Mouse (Mus musculus): ENCODE data around the gene Hap1.
"Not testable (repeated sequence)": the region's sequence is repeated elsewhere in the genome, so short reads cannot be mapped to it uniquely, and the experiment has no call there.

The Hap1 gene

DNA sequence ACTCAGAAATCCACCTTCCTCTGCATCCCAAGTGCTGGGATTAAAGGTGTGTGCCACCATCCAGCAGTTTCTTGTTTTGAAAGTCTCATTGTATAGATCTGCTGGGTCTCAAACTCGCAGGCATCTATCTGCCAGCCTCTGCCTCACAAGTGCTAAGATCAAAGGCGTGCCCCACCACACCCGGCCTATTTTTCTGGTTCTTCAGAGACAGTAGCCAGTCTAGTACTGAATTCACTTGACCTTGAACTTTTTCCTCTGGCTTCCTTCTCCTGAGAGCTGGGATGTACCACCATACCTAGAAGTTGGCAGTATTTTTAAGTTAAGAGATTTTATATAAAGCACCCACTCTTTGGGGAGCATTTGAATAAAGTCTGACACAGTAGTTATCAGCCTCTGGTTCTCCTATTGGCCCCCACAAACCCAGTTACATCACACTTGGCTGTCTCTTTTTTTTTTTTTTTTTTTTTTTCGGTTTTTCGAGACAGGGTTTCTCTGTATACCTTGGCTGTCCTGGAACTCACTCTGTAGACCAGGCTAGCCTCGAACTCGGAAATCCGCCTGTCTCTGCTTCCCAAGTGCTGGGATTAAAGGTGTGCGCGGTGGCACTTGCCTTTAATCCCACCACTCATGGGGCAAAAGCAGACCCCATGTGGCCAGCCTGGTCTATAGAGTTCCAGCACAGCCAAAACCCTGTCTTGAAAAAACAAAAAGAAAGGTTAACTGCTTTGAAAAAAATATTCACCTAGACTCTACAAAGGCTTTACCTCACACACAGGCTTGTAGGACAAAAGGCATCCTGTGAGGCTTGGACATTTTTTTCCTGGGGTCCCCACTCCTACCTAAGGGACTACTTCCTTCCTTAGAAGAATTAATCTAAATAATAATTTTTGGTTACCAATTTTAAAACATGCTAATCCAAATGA, 37.1 kb downstream of the Hap1 start:
- DNase-seq (ENCODE audit: low spot score in 2 of 2): peak in 1 of 2 experiments; percentile 37

DNA sequence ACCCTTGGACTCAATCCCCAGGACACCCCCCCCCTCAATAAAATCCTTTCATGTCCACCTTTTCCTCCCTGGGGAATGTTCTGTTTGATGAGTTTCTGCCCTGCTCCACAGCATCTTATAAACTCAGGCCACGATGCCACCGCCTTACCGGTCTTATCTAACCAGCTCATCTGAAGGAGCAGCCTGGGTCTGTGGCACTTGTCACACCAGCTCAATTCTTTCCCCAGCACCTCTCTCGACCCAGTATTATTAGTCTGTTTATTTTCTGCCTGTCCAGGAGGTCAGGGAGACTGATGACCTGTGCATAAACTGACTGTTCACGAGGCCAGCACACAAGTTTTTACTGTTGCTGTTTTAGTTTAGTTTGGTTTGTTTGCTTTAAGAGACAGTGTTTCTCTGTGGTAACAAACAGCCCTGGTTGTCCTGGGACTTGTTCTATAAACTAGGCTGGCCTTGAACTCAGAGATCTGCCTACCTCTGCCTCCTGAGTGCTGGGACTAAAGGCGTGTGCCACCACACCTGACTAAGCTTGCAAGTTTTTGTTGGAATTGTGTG, 38.0 kb downstream of the Hap1 start:
- peak in 1 of 2 experiments; percentile 31 for DNase-seq (ENCODE audit: low spot score in 2 of 2)

DNA sequence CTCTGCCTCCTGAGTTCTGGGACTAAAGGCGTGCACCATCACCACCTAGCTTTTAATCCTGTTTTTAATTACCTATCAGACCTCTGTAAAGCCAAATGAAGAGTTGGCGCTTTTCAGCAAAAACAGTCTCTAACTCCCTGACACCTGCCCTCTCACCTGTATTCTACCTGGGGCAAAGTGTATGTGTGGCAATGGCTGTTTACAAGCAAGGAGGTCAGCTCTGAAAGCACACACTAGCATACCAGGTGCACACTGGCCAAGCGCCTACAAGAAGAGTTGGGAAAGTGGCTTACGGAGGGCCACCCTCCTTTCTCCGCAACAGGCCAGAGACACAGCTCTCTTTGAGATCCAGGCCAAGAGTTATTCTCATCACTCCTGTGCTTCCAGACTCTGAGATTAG, 40.5 kb downstream of the Hap1 start:
- no peak for DNase-seq (ENCODE audit: low spot score in 2 of 2)

DNA sequence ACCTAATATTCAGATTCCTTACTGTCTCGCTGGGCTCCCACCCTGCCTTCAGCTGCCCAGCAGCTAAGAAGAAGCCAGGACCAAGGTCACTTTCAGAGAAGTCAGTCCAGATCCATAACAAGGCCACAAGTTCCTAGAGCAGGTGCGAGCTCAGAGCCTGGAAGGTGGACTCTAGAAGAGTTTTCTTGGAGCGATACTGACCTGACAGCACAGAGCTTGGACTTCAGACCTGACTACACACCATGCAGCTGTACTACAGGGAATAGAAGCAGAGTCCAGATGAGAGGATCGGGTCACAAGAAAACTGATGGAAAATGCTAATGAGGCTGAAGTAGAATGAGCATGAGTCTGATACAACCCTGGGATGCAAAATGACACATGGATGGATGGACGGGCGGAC, 42.5 kb downstream of the Hap1 start:
- DNase-seq (ENCODE audit: low spot score in 2 of 2): no peak

DNA sequence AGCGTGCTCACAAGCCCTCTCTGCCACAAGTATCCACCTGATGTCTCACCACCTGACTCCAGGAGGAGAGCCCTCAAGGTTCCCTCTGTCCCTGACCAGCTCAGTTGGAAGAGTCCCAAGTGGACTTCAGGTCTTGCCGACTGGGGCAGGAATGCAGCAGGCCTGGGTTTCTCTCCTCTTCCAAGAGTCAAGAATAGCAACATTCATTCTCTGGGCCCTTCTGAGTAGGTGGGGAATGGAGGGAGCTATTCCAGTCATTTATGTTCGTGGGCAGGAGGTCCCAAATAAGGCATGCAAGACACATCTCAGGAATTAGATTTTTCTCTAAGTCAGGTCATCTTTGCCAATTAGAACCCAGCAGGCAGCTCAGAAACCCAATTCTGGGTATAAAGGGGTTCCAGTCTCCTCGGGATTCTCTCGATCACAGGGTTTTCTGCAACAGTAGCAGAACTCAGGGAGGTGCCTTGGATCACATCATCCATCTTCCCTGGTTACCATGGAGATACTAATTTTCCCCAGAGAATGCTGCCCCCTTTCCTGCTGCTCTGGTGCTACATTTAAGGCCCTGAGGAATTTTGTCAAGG, 43.7 kb downstream of the Hap1 start:
- no peak for DNase-seq (ENCODE audit: low spot score in 2 of 2)

DNA sequence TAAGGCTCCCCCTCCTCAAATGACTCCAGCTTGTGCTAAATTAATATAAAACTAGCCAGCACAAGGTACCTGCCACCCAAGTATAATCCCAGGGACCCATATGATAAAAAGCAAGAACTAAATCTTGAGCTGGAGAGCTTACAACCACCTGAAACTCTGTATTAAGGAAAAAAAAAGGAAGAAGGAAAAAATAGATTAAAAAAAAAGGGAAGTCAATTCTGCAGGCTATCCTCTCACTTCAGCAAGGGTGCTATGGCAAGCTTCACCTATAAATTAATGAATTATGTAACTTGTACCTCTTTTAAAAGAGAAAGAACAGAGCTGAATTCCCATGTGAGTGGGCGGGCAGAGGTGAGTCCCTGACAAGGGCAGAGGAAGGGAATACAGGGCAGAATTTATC, 44.3 kb downstream of the Hap1 start:
- DNase-seq (ENCODE audit: low spot score in 2 of 2): no peak

DNA sequence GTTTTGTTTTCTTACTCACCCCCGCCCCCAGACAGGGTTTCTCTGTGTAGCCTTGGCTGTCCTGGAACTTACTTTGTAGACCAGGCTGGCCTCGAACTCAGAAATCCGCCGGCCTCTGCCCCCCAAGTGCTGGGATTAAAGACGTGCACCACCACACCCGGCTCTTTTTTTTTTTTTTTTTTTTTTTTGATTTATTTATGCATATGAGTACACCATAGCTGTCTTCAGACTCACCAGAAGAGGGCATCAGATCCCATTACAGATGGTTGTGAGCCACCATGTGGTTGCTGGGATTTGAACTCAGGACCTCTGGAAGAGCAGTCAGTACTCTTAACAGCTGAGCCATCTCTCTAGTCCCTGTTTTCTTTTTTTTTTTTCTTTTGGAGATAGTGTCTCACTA, 47.3 kb downstream of the Hap1 start:
- not testable (repeated sequence) for DNase-seq (ENCODE audit: low spot score in 2 of 2)

DNA sequence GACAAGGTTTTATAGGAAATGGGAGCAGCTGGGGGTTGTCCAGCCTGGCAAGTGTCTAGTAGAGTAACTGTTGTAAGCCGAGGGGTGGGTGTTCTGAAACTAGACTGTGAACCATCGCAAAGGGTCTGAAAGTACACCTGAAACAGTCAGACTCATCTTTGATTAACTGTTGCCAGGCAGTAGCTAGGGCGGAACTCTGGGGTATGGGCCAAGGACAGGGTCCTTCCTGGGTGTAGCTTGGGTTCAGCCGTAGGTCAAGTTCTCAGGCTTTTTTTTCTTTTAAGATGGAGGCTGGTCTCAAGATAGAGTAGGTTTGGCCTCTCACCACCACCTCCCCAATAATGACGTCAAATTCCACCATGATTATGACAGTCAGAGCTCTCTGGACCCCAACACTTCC, 48.0 kb downstream of the Hap1 start:
- DNase-seq (ENCODE audit: low spot score in 2 of 2): no peak

GRCm38 (mm10) chr11:100301292-100301691, 54.6 kb downstream of the Hap1 start:
- DNase-seq (ENCODE audit: low spot score in 2 of 2): no peak

- peak; percentile 23 to 35 for DNase-seq (ENCODE audit: low spot score in 2 of 2)
Measured at GRCm38 (mm10) chr11:100300293-100300692, 55.6 kb downstream of the Hap1 start.

DNA sequence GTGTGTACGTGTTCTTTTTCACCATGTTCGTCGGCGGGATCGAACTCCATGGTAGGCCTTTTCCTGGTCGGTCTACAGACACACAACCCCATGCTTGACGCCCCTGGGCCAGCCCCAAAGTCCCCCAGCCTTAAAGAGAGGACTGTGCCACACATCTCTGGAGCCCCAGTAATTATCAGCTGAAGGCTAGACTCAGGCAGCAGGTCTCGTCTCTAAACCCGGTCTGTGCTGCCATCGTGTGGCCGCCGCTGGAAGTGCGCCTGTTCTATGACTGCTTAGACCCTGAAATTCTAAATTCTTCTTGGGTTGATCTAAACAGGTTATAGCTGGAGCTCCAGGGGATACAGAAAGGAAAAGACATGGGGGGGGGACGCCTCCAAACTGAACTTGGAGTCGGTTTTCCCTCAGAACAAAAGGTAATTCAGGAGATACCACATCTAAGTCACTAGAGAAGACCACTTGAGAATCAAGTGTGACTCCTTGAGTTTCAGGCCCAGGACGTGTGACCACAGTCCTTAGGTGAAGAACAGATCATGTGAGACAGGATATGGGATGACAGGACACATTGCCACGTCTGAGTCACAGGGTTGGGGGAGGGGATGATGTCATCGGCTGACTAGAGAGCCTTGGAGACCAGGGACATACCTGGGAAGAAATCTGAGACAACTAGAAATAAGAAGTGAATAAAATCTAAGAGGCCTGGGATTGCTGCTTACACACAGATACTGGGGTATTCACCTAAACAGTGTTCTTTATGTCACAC, 57.5 kb downstream of the Hap1 start:
- DNase-seq (ENCODE audit: low spot score in 2 of 2): peak; percentile 62 to 67

DNA sequence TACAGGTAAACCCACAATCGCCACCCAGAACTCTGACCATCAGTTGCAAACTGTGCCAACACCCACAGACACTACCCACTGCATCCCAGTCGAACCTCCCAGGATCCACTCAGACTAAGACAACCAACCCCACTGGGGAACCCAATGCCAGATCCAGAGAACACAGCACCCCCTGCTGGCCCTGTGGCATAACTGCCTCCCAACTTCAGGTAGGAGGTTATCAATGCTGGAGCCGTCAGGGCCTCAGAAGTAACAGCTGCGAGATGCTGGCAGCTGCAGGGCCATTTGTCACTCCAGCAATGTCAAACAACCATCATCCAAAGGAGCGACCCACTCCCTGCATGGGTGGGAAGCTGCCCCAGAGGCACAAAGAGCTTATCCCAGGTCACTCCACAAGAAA, 58.1 kb downstream of the Hap1 start:
- DNase-seq (ENCODE audit: low spot score in 2 of 2): no peak
